Mouse (Mus musculus): ENCODE measurements around the gene Cpm.
"Not testable (repeated sequence)": the region's sequence is repeated elsewhere in the genome, so short reads cannot be mapped to it uniquely, and the experiment has no call there.

Cpm gene

GRCm38 (mm10) chr10:117629169-117629971, at the start of gene Cpm:
Cpm (plus strand) TSS chr10:117629500.
- peak; percentile 87 for DNase-seq

GRCm38 (mm10) chr10:117579771-117580284, 49.5 kb upstream of the Cpm start:
- DNase-seq = no peak

- no peak for DNase-seq
These were observed 48.9 kb upstream of the Cpm start for GRCm38 (mm10) chr10:117580405-117580804.

GRCm38 (mm10) chr10:117581007-117581752, 48.1 kb upstream of the Cpm start:
- DNase-seq = no peak

- DNase-seq = no peak
These were observed 47.6 kb upstream of the Cpm start for GRCm38 (mm10) chr10:117581753-117582062.

GRCm38 (mm10) chr10:117583155-117584061, 45.9 kb upstream of the Cpm start:
- DNase-seq = no peak

- no peak for DNase-seq
These were observed 45.2 kb upstream of the Cpm start for GRCm38 (mm10) chr10:117584102-117584501.

- no peak for DNase-seq
These were observed 44.5 kb upstream of the Cpm start for GRCm38 (mm10) chr10:117584566-117585515.

- DNase-seq = no peak
These were observed 43.5 kb upstream of the Cpm start for GRCm38 (mm10) chr10:117585600-117586299.

- peak; percentile 15 for DNase-seq
These were observed 42.4 kb upstream of the Cpm start for GRCm38 (mm10) chr10:117586859-117587258.

- no peak for DNase-seq
These were observed 42.0 kb upstream of the Cpm start for GRCm38 (mm10) chr10:117587335-117587734.

- DNase-seq = not testable (repeated sequence)
These were observed 40.7 kb upstream of the Cpm start for GRCm38 (mm10) chr10:117588416-117589143.

- DNase-seq = no peak
These were observed 40.0 kb upstream of the Cpm start for GRCm38 (mm10) chr10:117589144-117589940.

- no peak for DNase-seq
These were observed 38.7 kb upstream of the Cpm start for GRCm38 (mm10) chr10:117590331-117591301.

- no peak for DNase-seq
These were observed 37.5 kb upstream of the Cpm start for GRCm38 (mm10) chr10:117591766-117592165.

GRCm38 (mm10) chr10:117592306-117593040, 36.8 kb upstream of the Cpm start:
- DNase-seq = no peak

GRCm38 (mm10) chr10:117593041-117593570, 36.2 kb upstream of the Cpm start:
- DNase-seq = no peak
